ENCODE assay signal across 8 mouse cellular contexts in genomic region chr9:21309150-21309741, GRCm38 (mm10). TPM values are rescaled to one million over a fixed set of nuclear protein-coding genes. Genes with fewer than 3 reads are reported as not detected.
DNase-seq lines count a peak whose midpoint lies in the region; ATAC-seq and TF ChIP-seq lines count a peak whose summit lies in the region.
"Had no signal": no experiment of that assay in that cellular context is flagged by ENCODE, and none has a peak within 500 bp of the region (broad histone marks: within the 10 kb centered on the region; RNA-seq: fewer than 3 reads in every experiment).

No protein-coding gene starts in this region.

- peak; percentile 70 for ATAC-seq in kidney, embryonic 16.5 days (ENCODE audit: low FRiP score, low TSS enrichment)
- no peak for ATAC-seq in forebrain, embryonic 11.5 days (replicated peaks; ENCODE audit: low FRiP score)

- no peaks in the 10 kb centered on the region for H3K36me3 ChIP-seq in spleen, adult 2 months (ENCODE audit: control insufficient read depth, insufficient read depth, low read length)
- H3K36me3 ChIP-seq in kidney, embryonic 16.5 days (ENCODE audit: insufficient read depth, low read length), result no peaks in the 10 kb centered on the region
- H3K36me3 ChIP-seq in forebrain, embryonic 11.5 days (ENCODE audit: control insufficient read depth, insufficient read depth, low read length), result no peaks in the 10 kb centered on the region
- H3K36me3 ChIP-seq: heart, embryonic 15.5 days had no signal

- DNase-seq in spleen, adult 2 months (ENCODE audit: low read depth in 1 of 2, low spot score in 2 of 2), result peak; percentile 73 to 87
- no peak for DNase-seq in spleen, postnatal 4 days (ENCODE audit: low spot score in 2 of 2)
- peak; percentile 99 for DNase-seq in R1 (ENCODE audit: low read depth, low spot score)
- peak; percentile 70 to 72 for DNase-seq in spleen, postnatal 36 days (ENCODE audit: low spot score in 2 of 2)
- DNase-seq in right cerebral cortex, postnatal 10 days (ENCODE audit: low spot score in 2 of 2), result no peak
- DNase-seq in forebrain, embryonic 11.5 days (ENCODE audit: low spot score), result no peak

- H3K9ac ChIP-seq in kidney, embryonic 16.5 days (replicated peaks; ENCODE audit: low read length), result no peak overlapping the region
- no peak overlapping the region for H3K9ac ChIP-seq in forebrain, embryonic 11.5 days (ENCODE audit: low read length)
- H3K9ac ChIP-seq: heart, embryonic 15.5 days had no signal

- H3K27ac ChIP-seq in spleen, adult 2 months (ENCODE audit: insufficient read depth, low read length), result peak overlapping the region; percentile 67
- H3K27ac ChIP-seq in kidney, embryonic 16.5 days (ENCODE audit: low read length), result no peak overlapping the region
- no peak overlapping the region for H3K27ac ChIP-seq in forebrain, embryonic 11.5 days (ENCODE audit: low read depth, low read length)
- H3K27ac ChIP-seq: heart, embryonic 15.5 days had no signal

- H3K9me3 ChIP-seq in kidney, embryonic 16.5 days (ENCODE audit: low read length), result no peaks in the 10 kb centered on the region
- no peaks in the 10 kb centered on the region; the same call in 1 of the 2 replicates for H3K9me3 ChIP-seq in forebrain, embryonic 11.5 days (ENCODE audit: control insufficient read depth, low read length)
- H3K9me3 ChIP-seq: heart, embryonic 15.5 days had no signal

- H3K4me2 ChIP-seq in kidney, embryonic 16.5 days (replicated peaks; ENCODE audit: low read depth, low read length), result peak overlapping the region; percentile 4
- no peak overlapping the region for H3K4me2 ChIP-seq in forebrain, embryonic 11.5 days (ENCODE audit: low read depth, low read length, severe bottlenecking)
- H3K4me2 ChIP-seq: heart, embryonic 15.5 days had no signal

- WGBS in spleen, adult 2 months, result 26% methylated on average over 15 of the region's 15 CpGs
- WGBS in kidney, embryonic 16.5 days, result 46% methylated on average over 15 of the region's 15 CpGs
- 78% methylated on average over 15 of the region's 15 CpGs for WGBS in forebrain, embryonic 11.5 days

- no peak; the same call in 1 of the 2 replicates for TF ChIP-seq POLR2A in spleen, adult 2 months (IDR thresholded peaks at IDR 0.05; ENCODE audit: low read depth, low read length)

- peak overlapping the region; percentile 50 for H3K4me3 ChIP-seq in spleen, adult 2 months (ENCODE audit: extremely low read depth, insufficient read depth, insufficient read length)
- no peak overlapping the region for H3K4me3 ChIP-seq in kidney, embryonic 16.5 days (ENCODE audit: low read length)
- no peak overlapping the region for H3K4me3 ChIP-seq in forebrain, embryonic 11.5 days (ENCODE audit: low read depth, low read length)
- H3K4me3 ChIP-seq: heart, embryonic 15.5 days had no signal

- H3K27me3 ChIP-seq in spleen, adult 2 months (ENCODE audit: control insufficient read depth, insufficient read depth, low read length), result no peaks in the 10 kb centered on the region
- H3K27me3 ChIP-seq in kidney, embryonic 16.5 days (ENCODE audit: insufficient read depth, low read length), result peaks cover 10% of the 10 kb centered on the region
- peaks cover 11% of the 10 kb centered on the region for H3K27me3 ChIP-seq in forebrain, embryonic 11.5 days (ENCODE audit: control insufficient read depth, insufficient read depth, low read length)

- no peak for TF ChIP-seq CTCF in spleen, adult 2 months (IDR thresholded peaks at IDR 0.05; ENCODE audit: extremely low read depth, insufficient read depth, insufficient read length, insufficient replicate concordance)

- H3K4me1 ChIP-seq in spleen, adult 2 months (ENCODE audit: control insufficient read depth, insufficient read depth, insufficient read length), result peaks cover 3% of the 10 kb centered on the region
- 0 out of 2 replicates have a peak, but pooled peaks cover 4% of the 10 kb centered on the region for H3K4me1 ChIP-seq in kidney, embryonic 16.5 days (ENCODE audit: insufficient read depth, low read length)
- no peaks in the 10 kb centered on the region for H3K4me1 ChIP-seq in forebrain, embryonic 11.5 days (replicated peaks; ENCODE audit: control insufficient read depth, insufficient read depth, low read length)

RNA-seq across cellular contexts. Expression of gene Ap1m2, which starts 2.9 kb away (rescaled TPM):
- 2.0 and 2.5 TPM in 2 replicates for polyA plus RNA-seq in spleen, adult 2 months (2012; rRNA removed)
- 45.2 and 48.9 TPM in 2 replicates for polyA plus RNA-seq in kidney, embryonic 16.5 days (2015; fragmentation: Nextera tagmentation; extraction: Ambion mirVana)
- polyA plus RNA-seq in forebrain, embryonic 11.5 days (2014; fragmentation: Nextera tagmentation; extraction: Ambion mirVana), result 1.4 and 2.6 TPM in 2 replicates

RNA-seq across cellular contexts. Expression of gene Slc44a2, which starts 11.3 kb away (rescaled TPM):
- polyA plus RNA-seq in spleen, adult 2 months (2012; rRNA removed), result 166 and 184 TPM in 2 replicates
- polyA plus RNA-seq in kidney, embryonic 16.5 days (2015; fragmentation: Nextera tagmentation; extraction: Ambion mirVana), result 116 and 122 TPM in 2 replicates
- polyA plus RNA-seq in forebrain, embryonic 11.5 days (2014; fragmentation: Nextera tagmentation; extraction: Ambion mirVana), result 71.0 and 76.3 TPM in 2 replicates

RNA-seq across cellular contexts. Expression of gene Cdkn2d, which starts 18.0 kb away (rescaled TPM):
- 87.4 and 115 TPM in 2 replicates for polyA plus RNA-seq in spleen, adult 2 months (2012; rRNA removed)
- polyA plus RNA-seq in kidney, embryonic 16.5 days (2015; fragmentation: Nextera tagmentation; extraction: Ambion mirVana), result 50.9 and 51.7 TPM in 2 replicates
- 58.6 and 60.8 TPM in 2 replicates for polyA plus RNA-seq in forebrain, embryonic 11.5 days (2014; fragmentation: Nextera tagmentation; extraction: Ambion mirVana)

RNA-seq across cellular contexts. Expression of gene Kri1, which starts 21.5 kb away (rescaled TPM):
- 40.8 and 43.1 TPM in 2 replicates for polyA plus RNA-seq in spleen, adult 2 months (2012; rRNA removed)
- polyA plus RNA-seq in kidney, embryonic 16.5 days (2015; fragmentation: Nextera tagmentation; extraction: Ambion mirVana), result 14.6 and 20.0 TPM in 2 replicates
- 16.3 and 22.3 TPM in 2 replicates for polyA plus RNA-seq in forebrain, embryonic 11.5 days (2014; fragmentation: Nextera tagmentation; extraction: Ambion mirVana)

RNA-seq across cellular contexts. Expression of gene Atg4d, which starts 44.2 kb away (rescaled TPM):
- polyA plus RNA-seq in spleen, adult 2 months (2012; rRNA removed), result 44.8 and 48.4 TPM in 2 replicates
- 58.7 and 64.1 TPM in 2 replicates for polyA plus RNA-seq in kidney, embryonic 16.5 days (2015; fragmentation: Nextera tagmentation; extraction: Ambion mirVana)
- polyA plus RNA-seq in forebrain, embryonic 11.5 days (2014; fragmentation: Nextera tagmentation; extraction: Ambion mirVana), result 55.7 and 57.9 TPM in 2 replicates

Comparison
In these comparisons a context has a peak if more than half of its experiments do, and no peak if none do; other contexts are left out.
1. DNase-seq: peak in spleen, adult 2 months (2 of 2), R1 (single experiment) and spleen, postnatal 36 days (2 of 2); none in spleen, postnatal 4 days (0 of 2), right cerebral cortex, postnatal 10 days (0 of 2) and forebrain, embryonic 11.5 days (single experiment).
2. RNA of gene Ap1m2, which starts 2.9 kb away (polyA plus RNA-seq): 45.2 to 48.9 TPM in kidney, embryonic 16.5 days; 1.4 to 2.6 TPM in forebrain, embryonic 11.5 days and 2.0 to 2.5 TPM in spleen, adult 2 months; every median in the first group is over 10 times any median in the second.